Mouse (Mus musculus) hindbrain, postnatal 0 days (tissue): Measurements from ENCODE around the gene Fam208a. TPM values are rescaled to one million over a fixed set of nuclear protein-coding genes. Genes with fewer than 3 reads are reported as not detected.

Experiments used
- ATAC-seq: fragments of 200-750 bp; cut with Nextera tagmentation; 2 replicates; pipeline ENCODE4 v1.8.0; 2017; ENCODE audit warnings: mild to moderate bottlenecking, moderate TSS enrichment, moderate library complexity
- DNase-seq: peaks from one replicate; pipeline ENCODE4 v3.0.0-alpha.2; 2015; ENCODE audit warnings: low spot score
- H3K27ac ChIP-seq: fragments of 300-500 bp; sonication (generic); 2 replicates; pipeline ENCODE4 v1.5.1; 2014; ENCODE audit warnings: mild to moderate bottlenecking
- H3K27me3 ChIP-seq: fragments of 300-500 bp; sonication (generic); 2 replicates; pipeline ENCODE4 v1.6.1; 2014; ENCODE audit warnings: low read length, mixed read lengths; ENCODE audit not compliant: insufficient read depth
- H3K36me3 ChIP-seq: fragments of 300-500 bp; sonication (generic); 2 replicates; pipeline ENCODE4 v1.6.1; 2014; ENCODE audit warnings: low read length, mixed read lengths; ENCODE audit not compliant: insufficient read depth
- H3K4me1 ChIP-seq: fragments of 300-500 bp; sonication (generic); 2 replicates; pipeline ENCODE4 v1.6.1; 2014; ENCODE audit warnings: antibody characterized with exemption, low read length, mixed read lengths; ENCODE audit not compliant: insufficient read depth
- H3K4me2 ChIP-seq: fragments of 300-500 bp; sonication (generic); 2 replicates; pipeline ENCODE4 v1.6.1; 2014; ENCODE audit warnings: low read depth, mild to moderate bottlenecking, low read length, moderate library complexity, mixed read lengths
- H3K4me3 ChIP-seq: fragments of 300-500 bp; sonication (generic); 2 replicates; pipeline ENCODE4 v1.5.1; 2014; ENCODE audit warnings: low read length
- H3K9ac ChIP-seq: fragments of 300-500 bp; sonication (generic); replicated peaks from 2 replicates; pipeline ENCODE4 v1.6.1; 2014; ENCODE audit warnings: mild to moderate bottlenecking, low read length, moderate library complexity, mixed read lengths
- H3K9me3 ChIP-seq: fragments of 300-500 bp; sonication (generic); 2 replicates; pipeline ENCODE4 v1.6.1; 2016; ENCODE audit warnings: low read length, mixed read lengths
- CTCF ChIP-seq: IDR thresholded peaks from 2 replicates; pipeline ENCODE4 v1.5.1; 2016; ENCODE audit warnings: antibody characterized with exemption, control low read depth, low read depth
- WGBS: fragments of 180-500 bp; shearing (Covaris S2); extraction: QIAGEN DNeasy Blood & Tissue Kit; methylation state at CpG from one replicate; pipeline ENCODE4 v1.1.7; 2014; 5-methylcytosine and 5-hydroxymethylcytosine counted together
- polyA plus RNA-seq: library from polyadenylated mRNA; unstranded; fragments of >200 nt; fragmentation: Nextera tagmentation; extraction: Ambion mirVana; gene quantifications from 2 replicates; pipeline ENCODE4 v1.2.1, GENCODE M21; 2015
- total RNA-seq: library from RNA; depleted of rRNA; stranded (reverse); fragments of >200 nt; gene quantifications from 2 replicates; pipeline ENCODE4 v1.2.3, GENCODE M21; 2014; rRNA removed

Fam208a gene
- 24.7 and 27.1 TPM in 2 replicates for total RNA-seq
- polyA plus RNA-seq = 8.2 and 9.1 TPM in 2 replicates

DNA sequence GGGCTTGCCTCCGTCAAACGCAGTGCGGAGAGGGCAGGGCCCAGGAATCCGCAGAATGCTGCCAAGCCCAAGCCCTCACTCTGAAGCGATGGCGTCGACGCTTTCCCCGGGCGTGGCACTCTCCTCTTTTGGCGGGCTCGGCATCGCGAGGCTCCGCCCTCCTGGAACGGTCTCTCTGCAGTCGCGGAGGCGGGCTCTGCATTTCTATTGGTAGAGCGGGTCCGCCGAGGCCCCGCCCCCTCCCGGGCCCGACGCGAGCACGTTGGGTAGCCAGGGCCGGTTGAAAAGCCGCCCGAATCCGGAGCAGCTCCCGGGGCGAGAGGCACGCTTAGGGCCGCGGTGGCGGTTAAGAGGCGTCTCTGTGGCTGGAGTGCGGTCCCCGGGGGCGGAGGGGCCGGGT is at the start of gene Fam208a:
Fam208a (plus strand) TSS at position 262 of the 400 bp plus-strand sequence.
- ATAC-seq (peak; percentile 98), DNase-seq (peak; percentile 97)
- Histone ChIP-seq H3K27me3 (no peaks in the 10 kb centered on the region), H3K4me2 (peak within 1 kb of the TSS; percentile 89), H3K4me3 (peak within 1 kb of the TSS; percentile 63), H3K36me3 (no peaks in the 10 kb centered on the region), H3K9ac (peak within 1 kb of the TSS; percentile 99), H3K4me1 (no peaks in the 10 kb centered on the region), H3K9me3 (no peaks in the 10 kb centered on the region), H3K27ac (peak within 1 kb of the TSS; percentile 100)
- no peak for TF ChIP-seq CTCF
- 2% methylated on average over 43 of the region's 43 CpGs for WGBS

DNA sequence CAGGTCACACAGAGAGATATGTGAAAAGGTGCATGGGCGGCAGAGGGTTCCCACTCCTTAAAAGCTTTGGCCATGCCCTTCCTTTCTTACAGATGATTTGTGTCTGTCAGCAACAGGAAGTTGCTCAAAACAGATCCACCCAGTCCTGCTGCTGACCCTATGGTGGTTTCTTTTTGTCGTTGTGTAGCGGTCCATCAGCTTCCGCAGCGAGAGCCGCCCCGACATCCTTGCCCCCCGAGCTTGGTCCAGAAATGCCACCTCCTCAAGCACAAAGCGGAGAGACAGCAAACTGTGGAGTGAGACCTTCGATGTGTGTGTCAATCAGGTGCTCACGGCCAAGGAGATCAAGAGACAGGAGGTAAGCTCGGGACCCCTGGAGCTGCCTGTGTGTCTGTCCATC is 49.2 kb upstream of the Fam208a start:
- H3K36me3 ChIP-seq = no peaks in the 10 kb centered on the region
- TF ChIP-seq CTCF = no peak
- H3K27ac ChIP-seq = no peak overlapping the region
- H3K4me1 ChIP-seq = no peaks in the 10 kb centered on the region
- no peak overlapping the region for H3K9ac ChIP-seq
- H3K9me3 ChIP-seq = no peaks in the 10 kb centered on the region
- DNase-seq (no peak), ATAC-seq (no peak)
- H3K27me3 ChIP-seq = no peaks in the 10 kb centered on the region
- 85% methylated on average over 12 of the region's 12 CpGs for WGBS
- no peak overlapping the region for H3K4me2 ChIP-seq
- no peak overlapping the region for H3K4me3 ChIP-seq

DNA sequence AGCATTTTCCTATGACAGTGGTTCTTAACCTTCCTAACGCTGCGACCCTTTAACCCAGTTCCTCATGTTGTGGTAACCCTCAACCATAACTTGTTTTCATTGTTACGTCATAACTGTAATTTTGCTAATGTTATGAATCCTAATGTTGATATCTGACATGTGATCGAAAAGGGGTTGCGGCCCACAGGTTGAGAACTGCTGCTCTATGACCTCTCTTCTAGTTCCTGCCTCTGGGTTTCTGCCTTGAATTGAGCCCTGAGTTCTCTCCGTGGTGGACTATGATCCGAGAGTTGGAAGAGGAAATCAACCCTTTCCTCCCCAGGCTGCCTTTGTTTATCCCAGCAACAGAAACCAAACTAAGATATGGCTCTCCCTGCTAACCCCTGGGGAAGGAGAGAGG is 47.2 kb upstream of the Fam208a start:
- no peaks in the 10 kb centered on the region for H3K36me3 ChIP-seq
- DNase-seq (no peak), ATAC-seq (no peak)
- H3K27me3 ChIP-seq = no peaks in the 10 kb centered on the region
- H3K9ac ChIP-seq = no peak overlapping the region
- H3K27ac ChIP-seq = no peak overlapping the region
- TF ChIP-seq CTCF = no peak
- 87% methylated on average over 7 of the region's 7 CpGs for WGBS
- H3K4me2 ChIP-seq = no peak overlapping the region
- no peak overlapping the region for H3K4me3 ChIP-seq
- no peaks in the 10 kb centered on the region for H3K4me1 ChIP-seq
- no peaks in the 10 kb centered on the region for H3K9me3 ChIP-seq

- Histone ChIP-seq H3K27me3 (no peaks in the 10 kb centered on the region), H3K27ac (no peak overlapping the region), H3K9me3 (no peaks in the 10 kb centered on the region), H3K36me3 (no peaks in the 10 kb centered on the region), H3K4me2 (no peak overlapping the region), H3K4me3 (no peak overlapping the region), H3K9ac (no peak overlapping the region), H3K4me1 (no peaks in the 10 kb centered on the region)
- 89% methylated on average over 5 of the region's 5 CpGs for WGBS
- no peak for TF ChIP-seq CTCF
- DNase-seq (no peak), ATAC-seq (no peak)
Measured at GRCm38 (mm10) chr14:27383321-27383830, 45.3 kb upstream of the Fam208a start.

DNA sequence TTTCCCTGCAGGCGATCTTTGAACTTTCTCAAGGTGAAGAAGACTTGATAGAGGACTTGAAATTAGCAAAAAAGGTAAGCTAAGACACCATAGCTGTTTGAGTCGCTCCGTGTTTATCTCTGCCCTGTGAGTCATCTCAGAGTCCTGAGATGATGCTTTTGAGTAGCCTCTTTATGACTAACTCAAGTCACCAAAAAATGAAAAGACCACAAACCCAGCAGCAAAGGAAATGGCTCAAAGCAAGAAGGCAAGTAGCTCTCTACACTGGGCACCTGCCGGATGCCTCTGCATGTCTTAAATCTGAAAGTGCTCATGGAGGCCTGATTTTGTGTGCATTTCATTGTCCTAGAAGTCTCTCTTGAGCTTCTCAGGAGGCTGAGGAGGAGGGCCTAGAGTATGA is 44.5 kb upstream of the Fam208a start:
- H3K27ac ChIP-seq = no peak overlapping the region
- no peak for DNase-seq
- H3K9ac ChIP-seq = no peak overlapping the region
- H3K4me1 ChIP-seq = no peaks in the 10 kb centered on the region
- TF ChIP-seq CTCF = no peak
- no peaks in the 10 kb centered on the region for H3K27me3 ChIP-seq
- 89% methylated on average over 4 of the region's 4 CpGs for WGBS
- H3K4me3 ChIP-seq = no peak overlapping the region
- ATAC-seq = no peak
- no peak overlapping the region for H3K4me2 ChIP-seq
- H3K36me3 ChIP-seq = no peaks in the 10 kb centered on the region
- H3K9me3 ChIP-seq = no peaks in the 10 kb centered on the region

GRCm38 (mm10) chr14:27388616-27389015 is 40.0 kb upstream of the Fam208a start:
- Histone ChIP-seq H3K4me1 (no peaks in the 10 kb centered on the region), H3K9ac (no peak overlapping the region), H3K4me2 (no peak overlapping the region), H3K4me3 (no peak overlapping the region), H3K27ac (no peak overlapping the region), H3K36me3 (no peaks in the 10 kb centered on the region), H3K9me3 (no peaks in the 10 kb centered on the region), H3K27me3 (no peaks in the 10 kb centered on the region)
- DNase-seq (no peak), ATAC-seq (no peak)
- TF ChIP-seq CTCF = no peak

DNA sequence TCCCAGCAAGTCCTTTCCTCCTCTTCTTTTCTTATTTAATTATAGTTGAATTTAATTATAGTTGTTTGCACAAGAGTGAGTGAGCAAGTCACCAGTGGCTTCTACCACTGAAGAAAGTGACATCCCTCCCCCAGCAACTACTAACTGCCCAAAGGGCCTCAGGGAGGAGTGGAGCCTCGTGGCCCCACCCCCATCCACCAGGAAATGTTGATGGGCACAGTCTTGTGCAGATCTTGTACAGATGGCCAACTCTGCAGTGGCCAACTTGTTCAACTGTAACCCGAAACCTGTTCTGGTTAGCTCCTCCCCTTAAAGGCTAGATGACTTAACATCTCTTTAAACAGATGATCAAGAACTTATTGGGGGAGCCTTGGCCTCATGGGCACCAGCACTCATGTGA is 38.9 kb upstream of the Fam208a start:
- no peak for ATAC-seq

More for the DNA sequence above, 38.9 kb upstream of the Fam208a start:
- no peak overlapping the region for H3K4me2 ChIP-seq
- no peak for DNase-seq
- no peaks in the 10 kb centered on the region for H3K27me3 ChIP-seq
- no peak overlapping the region for H3K4me3 ChIP-seq
- 76% methylated on average over 2 of the region's 2 CpGs for WGBS
- H3K4me1 ChIP-seq = no peaks in the 10 kb centered on the region
- no peak for TF ChIP-seq CTCF
- no peak overlapping the region for H3K9ac ChIP-seq
- H3K36me3 ChIP-seq = no peaks in the 10 kb centered on the region
- no peaks in the 10 kb centered on the region for H3K9me3 ChIP-seq
- no peak overlapping the region for H3K27ac ChIP-seq
